Mouse (Mus musculus) adrenal gland (tissue): ENCODE data around the gene Igdcc3.

Experiments
- intact Hi-C: fragments of 180-260 bp; cut with DNase I; formaldehyde crosslinking; loops from one replicate; pipeline ENCODE4 v1.15.1; 2025

The Igdcc3 gene

DNA sequence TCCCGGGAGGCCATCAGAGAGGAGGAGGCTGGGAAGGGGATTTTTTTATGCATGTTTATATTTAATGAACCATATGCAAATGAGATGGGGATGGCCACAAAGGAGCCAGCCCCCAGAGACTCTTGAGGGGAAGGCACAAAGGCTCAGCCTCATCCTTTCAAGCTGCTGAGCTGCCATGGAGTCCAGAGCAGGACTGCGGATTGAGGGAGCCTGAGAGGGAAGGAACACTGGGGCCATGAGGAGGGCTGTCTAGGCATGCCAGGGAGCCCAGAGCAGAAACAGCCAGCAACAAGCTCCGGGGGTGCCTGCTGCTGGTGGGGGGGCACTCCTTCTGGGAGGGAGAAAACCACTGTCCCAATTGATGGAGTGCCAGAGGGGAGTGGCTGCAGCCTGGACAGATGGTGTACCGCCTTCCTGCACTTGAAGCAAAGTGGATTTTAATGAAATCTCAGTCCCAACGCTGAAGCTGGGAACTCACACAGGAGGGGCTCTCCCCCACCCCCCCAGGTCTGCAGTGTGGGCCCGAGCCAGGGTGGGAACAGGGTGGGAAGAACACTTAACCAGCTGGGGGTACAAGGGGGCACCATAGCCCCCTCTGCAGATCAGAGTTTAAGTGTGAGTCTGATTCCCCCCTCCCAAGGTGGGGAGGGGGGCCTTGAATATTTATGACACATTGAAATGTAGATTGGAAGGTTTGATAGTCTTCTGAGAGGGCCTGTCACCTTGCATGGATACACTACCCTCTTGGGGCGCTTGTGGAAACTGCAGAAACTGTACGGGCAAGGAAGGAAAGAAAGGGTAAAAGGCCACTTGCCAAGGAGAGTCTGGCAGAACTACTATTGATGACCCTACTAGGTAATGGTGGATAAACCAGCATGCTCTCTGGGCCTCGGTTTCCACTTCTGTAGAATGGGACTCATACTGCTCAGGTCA lies 35.2 kb downstream of the Igdcc3 start:
- intact Hi-C loops: no loop called here

DNA sequence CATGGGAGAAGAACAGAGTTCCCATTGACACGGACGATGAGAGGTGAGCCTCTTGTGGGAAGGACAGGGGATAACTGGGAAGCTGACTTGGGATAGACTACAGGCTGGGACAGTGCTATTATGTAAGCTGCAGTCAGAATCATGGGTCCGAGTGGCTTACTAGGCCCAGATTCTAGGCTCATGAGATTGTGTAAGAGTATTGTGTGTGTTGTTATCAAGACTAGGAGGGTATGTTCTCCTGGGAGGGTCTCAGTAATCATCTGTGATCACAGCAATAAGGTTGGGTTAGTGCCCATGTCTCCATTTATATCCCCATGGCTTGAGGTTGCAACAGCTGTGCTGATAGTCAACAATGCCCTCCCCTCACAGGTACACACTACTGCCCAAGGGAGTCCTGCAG lies 36.5 kb downstream of the Igdcc3 start:
- intact Hi-C loops: no loop called here

DNA sequence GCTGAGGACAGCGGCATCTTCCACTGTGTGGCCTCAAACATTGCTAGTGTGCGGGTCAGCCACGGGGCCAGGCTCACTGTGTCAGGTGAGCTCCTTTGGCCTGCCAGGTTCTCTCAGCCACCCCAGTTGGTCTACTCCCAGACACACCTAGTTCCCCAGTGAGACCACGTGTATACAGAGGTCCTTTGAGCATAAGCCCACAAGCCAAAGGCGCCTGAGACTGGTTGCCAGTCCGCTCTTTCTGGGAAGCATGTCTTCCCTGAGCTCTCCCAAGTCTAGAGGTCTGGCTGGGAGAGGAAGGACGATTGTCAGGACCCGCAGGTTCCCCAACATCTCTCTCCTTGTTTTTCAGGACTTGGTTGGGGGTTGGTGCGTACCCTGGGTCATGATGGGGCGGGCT lies 36.9 kb downstream of the Igdcc3 start:
- intact Hi-C loops: no loop called here

DNA sequence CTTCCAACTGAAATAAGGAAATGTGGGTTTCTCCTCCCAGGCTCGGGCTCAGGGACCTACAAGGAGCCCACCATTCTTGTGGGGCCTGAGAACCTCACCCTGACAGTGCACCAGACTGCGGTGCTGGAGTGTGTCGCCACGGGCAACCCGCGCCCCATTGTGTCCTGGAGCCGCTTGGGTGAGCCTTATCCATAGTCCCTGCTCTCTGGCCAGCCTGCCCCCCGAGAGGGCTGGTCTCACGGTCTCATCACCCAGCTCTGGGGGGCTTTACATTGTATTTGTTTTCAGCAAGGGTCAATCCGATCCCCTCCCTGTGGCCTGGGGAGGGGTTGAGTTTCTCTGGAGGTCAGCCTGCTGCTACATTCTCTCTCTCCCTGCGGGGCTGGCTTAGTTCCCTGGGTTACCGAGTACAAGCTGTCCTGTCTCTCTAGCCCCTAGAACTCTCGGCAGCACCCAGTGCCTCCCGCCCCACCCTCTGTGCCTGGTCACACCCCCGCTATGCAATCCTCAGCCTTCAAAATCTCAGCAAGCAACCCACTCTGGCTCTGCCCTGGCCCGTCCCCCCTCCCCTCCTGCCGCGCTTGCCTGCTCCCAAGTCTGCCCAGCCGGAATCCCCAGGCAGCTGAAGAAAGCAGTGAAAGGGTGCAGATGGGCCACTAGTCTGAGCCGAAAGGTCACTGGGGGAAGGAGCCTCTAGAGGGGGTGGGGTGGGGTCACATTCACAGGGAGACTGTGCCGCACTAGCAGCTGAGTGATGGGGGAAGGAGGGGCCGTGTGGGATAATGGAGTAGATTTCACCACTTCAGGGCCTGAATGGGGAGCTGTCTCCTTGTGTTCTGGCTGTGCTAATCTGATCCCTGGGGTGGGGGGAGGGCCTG lies 37.6 kb downstream of the Igdcc3 start:
- intact Hi-C loops: no loop called here

DNA sequence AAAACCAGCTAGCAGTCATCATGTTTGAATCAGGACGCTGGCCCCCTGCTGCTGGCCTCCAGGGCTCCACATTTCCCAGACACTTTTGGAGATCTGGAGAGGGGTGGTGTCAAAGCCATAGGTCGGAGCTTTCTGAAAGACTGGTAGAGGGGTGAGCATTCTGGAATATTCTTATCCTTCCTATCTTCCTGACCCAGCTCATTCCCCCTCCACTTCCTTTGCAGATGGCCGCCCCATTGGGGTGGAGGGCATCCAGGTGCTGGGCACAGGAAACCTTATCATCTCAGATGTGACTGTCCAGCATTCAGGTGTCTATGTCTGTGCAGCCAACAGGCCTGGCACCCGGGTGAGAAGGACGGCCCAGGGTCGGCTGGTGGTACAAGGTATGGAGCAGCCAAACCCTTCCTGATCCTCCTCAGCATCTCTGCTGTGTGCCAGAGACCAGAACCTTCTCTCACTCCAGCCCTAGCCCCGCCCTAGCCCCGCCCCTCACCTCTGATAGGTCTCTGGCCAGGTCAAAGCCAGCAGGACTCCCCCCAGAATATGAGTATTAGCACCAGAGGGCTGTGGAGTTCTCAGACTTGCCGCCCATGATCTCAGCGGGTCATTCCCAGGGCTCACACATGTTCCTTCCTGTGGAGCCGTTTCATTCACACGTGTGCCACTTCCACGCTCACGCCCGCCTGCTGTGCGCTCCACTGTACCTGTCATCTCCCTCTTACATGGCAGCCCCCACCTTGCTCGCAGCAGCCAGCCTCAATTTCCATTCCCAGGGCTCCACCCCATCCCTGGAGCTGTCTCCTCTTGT lies 39.0 kb downstream of the Igdcc3 start:
- intact Hi-C loops: no loop called here

DNA sequence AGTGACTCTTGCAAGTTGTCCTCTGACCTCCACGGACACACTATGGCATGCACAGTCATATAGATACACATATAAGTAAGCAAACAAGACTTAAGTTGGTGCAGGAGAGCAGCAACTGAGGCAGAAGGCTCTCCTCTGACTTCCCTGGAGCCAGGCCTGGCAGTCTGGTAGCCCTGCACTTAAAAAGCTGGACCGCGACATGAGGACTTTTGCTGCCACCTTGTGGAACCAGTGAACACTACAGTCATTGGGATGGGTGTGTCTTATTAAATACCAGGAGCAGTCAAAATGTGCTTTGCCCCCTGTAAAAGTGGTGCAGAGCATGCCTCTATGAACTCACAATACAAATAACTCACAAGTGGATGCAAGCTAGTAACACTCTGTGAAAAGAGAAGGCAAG lies 47.6 kb downstream of the Igdcc3 start:
- intact Hi-C loops: no loop called here

DNA sequence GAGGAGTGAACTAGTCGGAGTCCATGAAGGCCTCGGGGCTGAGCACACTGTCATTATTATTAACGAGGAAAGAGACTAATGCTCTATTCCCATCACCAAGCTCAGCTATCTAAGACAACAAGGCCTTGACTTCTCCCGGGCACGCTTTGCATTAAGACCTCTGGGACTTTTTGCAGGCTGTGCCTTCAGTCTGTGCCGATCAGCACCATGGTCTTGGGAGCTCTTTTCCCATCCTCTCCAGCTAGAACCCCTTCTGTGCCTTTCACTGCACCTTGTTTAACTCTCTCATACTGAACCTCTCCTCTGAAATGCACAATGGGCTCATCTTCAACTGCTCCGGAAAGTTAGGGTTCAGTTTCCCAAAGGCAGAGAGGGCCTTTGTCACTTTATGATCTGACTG lies 49.3 kb downstream of the Igdcc3 start:
- intact Hi-C loops: no loop called here

DNA sequence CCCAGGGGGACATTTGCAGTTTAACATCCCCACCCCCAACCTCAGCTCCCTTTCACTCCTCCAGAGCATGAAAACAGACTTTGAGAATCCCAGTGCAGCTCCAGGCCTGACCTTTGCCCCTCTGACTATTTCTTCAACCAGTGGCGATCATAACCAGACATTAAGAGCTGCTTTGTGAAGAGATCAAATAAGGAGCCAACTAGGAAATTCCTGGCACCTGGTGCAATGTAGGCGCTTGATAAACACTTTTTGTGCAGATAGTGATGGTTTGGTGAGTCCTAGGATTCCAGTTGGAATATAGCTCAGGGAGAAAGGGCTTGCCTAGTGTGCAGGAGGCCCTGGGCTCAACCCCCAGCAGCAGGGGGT lies 50.4 kb downstream of the Igdcc3 start:
- intact Hi-C loops: no loop called here

DNA sequence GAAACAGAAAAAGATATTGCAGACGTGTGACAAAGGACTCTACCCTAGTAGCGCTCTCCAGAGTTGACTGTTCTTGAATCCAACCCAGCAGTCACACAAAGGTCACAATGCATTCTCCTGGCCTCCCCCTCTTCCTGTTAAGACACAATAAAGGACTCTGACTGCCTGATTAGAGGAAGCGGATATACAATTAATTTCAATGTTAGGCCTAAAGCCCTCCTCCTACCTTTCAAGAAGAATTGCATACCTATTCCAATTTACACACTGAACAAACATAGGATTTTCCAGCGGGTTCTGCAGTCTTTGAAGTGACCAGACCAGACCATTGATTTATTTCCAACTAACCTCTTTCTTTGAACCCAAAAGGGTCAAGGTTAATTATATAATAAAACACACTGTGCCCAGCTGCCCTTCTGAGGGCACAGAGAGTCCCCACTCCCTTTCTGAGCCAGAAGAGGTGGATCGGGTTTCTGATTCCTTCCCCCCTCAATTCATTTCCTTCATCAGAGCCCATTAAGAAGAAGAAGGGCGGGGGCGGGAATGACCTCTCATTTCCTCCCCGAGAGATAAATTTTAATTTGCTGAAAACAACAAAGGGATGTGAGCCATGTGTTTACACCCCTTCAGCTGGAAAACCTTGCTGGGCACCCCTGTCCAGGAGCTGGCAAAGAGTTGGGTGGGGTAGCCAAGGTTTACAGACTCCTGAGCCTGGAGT lies 50.9 kb downstream of the Igdcc3 start:
- intact Hi-C loops: no loop called here

DNA sequence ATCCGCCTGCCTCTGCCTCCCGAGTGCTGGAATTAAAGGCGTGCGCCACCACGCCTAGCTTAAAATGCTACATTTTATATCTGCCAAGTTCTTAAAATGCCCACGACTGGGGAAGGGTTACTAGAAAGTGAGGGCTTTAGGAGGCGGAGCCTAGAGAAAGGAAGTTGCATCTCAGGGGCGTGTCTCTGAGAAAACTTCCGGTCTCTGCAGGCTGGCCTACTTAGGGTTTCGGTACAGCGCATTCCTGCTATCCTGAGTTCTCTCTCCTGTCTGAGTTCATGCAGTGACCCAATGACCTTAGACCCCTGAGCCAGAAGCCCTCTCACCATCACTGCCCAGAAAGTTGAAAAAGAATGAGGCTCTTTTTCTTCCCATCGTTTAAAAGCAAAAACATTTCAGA lies 52.2 kb downstream of the Igdcc3 start:
- intact Hi-C loops: no loop called here

DNA sequence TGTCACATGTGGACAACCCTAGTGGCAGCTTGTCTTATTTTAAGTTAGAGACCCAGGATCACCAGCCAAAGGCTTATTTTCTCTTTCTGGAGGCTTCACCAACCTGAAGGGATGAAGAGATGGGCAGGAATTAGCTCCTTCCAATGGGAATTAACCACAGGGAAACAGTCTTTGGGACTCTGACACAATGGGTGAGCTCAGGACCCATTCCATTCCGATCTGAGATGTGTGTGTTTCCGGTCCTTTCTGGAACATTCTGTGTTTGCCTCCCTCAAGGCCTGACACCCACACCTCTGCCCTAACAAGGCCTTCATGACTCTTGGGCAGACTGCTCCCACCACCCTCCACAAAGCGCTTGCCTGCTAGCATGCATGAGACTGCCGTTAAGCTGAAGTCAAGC lies 54.1 kb downstream of the Igdcc3 start, which contains the start of gene Parp16:
TSS of gene Parp16 (plus strand) at position 301 of the 400 bp plus-strand sequence.
- intact Hi-C loops: loop anchor here (5.0 kb wide), 1 partner anchor 87 kb away; no protein-coding TSS in a partner anchor

DNA sequence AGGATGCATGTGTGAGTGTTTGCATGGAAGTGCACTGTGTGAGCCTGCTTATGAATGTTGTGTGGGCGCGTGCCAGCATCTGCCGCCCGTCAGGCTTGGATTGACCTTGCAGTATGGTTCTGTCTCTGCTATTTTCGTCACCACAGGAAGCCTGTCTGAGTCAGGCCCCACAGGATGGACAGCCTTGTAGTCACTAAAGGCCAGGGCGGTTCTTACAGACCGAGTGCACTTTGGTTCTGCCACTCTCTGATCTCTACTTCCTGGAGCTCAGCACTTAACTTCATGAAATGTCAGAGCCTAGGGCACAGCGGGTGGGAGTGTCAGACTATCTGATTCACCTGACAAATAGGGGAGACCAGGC lies 54.6 kb downstream of the Igdcc3 start:
- intact Hi-C loops: loop anchor here (5.0 kb wide), 1 partner anchor 87 kb away; no protein-coding TSS in a partner anchor

DNA sequence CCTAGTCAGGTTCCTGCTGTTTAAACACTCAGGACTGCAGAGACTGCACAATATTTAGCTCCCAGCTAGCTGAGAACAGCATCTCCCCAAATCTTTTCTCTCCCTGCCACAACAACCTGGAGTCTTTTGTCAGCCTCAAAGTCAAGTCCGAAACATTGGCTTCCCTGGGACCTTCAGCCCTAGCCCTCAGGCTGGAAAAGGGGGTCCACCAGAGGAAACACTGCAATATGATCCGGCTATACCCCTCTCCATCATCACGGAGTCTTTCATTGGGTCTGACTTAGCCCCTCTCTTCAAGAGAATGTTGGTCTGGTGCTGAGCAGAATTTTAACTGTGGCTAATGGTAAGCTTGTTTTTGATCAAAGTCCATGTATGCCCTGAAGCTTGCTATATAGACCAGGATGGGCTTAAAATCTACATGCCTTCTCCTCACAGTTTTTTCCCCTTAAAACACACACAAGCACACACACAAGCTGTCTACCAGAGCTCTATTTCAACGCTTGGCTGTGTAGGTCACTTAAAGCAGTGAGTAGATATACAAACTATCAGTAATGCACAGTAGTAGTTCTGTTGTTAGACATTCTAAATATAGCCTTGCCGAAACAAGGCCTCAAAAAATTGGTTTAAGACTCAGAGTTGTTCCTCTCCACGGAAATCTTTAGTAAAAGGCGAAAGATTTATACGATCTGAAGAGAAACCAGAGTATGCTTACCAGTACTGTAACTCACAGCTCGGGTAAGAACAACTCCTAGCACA lies 55.2 kb downstream of the Igdcc3 start:
- intact Hi-C loops: loop anchor here (5.0 kb wide), 1 partner anchor 86 kb away; no protein-coding TSS in a partner anchor

DNA sequence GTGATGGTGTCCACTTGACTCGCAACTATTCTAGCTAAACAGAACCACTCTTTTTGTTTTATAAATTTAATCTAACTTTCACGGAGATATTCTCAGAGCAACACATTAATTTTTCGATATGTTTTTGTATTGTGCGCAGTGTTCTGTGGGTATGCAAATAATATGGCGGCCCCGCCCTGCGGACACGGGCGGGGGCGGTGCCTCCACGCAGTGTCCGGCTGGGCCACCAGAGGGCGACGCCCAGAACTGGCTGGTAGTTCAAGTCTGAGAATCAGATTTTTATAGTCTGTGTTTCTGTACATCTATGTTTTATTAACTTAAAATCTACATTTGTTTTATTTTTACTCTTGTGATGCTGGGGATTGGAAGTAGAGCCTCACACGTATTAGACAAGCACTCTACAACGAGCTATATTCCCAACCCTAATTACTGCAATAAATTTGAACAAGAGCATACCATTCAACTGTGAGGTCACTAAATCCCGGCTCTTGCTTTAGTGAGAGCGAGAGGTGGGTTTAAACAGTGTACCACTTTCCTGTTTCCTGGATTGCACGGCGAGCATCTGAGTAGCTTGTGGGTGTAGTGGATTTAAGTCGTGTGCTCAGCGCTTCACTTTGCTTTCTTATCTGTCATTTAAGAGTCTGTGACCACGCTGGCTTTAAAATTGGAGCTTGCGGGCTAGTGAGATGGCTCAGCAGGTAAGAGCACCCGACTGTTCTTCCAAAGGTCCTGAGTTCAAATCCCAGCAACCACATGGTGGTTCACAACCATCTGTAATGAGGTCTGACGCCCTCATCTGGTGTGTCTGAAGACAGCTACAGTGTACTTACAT lies 56.0 kb downstream of the Igdcc3 start:
- intact Hi-C loops: loop anchor here (5.0 kb wide), 1 partner anchor 85 kb away; no protein-coding TSS in a partner anchor

DNA sequence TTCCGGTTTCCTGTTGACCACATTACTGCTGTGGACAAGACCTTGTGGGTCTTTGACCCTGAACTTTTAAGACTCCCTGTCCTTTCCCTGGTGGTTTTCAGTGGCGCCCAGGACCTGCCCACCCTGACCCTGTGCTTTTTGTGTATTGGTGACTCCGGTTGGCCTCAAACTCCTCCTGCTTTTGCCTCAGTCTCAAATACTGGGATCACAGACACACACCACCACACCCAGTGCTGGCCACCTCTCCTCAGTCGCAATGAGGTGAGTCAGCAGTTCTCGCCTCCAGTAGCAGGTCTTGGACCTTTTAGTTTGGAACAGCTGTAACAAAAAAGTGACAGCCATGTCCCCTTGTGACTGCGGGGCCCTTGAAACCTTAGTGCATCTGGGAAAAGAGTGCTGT lies 56.8 kb downstream of the Igdcc3 start:
- intact Hi-C loops: loop anchor here (5.0 kb wide), 1 partner anchor 84 kb away; no protein-coding TSS in a partner anchor

DNA sequence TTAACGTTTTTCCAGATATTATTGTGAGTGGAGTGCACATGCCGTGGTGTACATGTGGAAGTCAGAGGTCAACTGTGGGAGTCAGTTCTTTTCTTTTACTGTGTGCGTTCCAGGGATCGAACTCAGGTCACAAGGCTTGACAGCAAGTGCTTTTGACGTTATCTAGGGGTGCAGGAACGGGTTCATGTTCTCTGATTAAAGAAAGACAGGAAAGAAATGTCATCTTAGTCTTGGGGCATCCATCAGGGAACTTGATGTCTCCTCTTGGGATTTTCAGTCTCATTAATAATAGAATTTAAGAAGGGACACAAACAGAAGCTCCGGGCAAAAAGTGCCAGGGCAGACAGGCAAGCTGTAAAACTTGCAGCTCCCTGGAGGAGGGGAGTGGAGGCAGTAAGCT lies 58.7 kb downstream of the Igdcc3 start:
- intact Hi-C loops: loop anchor here (5.0 kb wide), 1 partner anchor 83 kb away; no protein-coding TSS in a partner anchor

DNA sequence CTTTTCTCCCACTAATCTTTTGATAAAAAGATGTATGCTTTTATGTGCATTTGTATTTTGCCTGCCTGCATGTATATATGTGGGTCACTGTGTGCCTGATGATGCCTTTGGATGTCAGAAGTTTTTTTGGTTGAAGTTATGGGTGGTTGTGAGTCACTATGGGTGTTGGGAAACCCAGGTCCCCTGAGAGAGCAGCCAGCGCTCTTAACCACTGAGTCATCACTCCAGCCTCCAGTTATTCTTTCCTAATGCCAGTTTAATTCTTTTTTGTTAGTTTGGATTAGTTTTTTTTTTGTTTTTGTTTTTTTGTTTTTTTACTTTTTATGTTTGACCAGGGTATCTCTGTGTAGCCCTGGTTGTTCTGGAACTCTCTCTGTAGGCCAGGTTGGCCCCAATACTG lies 59.6 kb downstream of the Igdcc3 start:
- intact Hi-C loops: no loop called here

DNA sequence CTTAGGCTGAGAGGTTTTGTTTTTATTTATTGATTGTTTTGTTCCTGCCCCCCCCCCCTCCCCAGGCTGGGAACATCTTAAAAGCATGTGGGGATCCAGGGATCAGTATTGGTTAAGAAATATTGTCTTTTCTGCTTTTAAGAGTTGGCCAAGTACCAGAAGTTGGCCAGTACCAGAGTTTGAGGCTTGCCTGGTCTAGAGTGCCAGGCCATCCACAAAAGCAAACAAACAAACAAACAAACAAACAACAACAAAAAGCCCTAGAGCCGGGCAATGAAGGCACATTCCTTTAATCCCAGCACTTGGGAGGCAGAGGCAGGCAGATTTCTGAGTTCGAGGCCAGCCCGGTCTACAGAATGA lies 60.0 kb downstream of the Igdcc3 start:
- intact Hi-C loops: no loop called here
